Mouse (Mus musculus): Measurements from ENCODE around the gene Mroh3. TPM values are rescaled to one million over a fixed set of nuclear protein-coding genes. Genes with fewer than 3 reads are reported as not detected.

Mroh3 gene
- total RNA-seq, 2 experiments from 2014 or later: not detected

Other genes with a start within 250 kb of the Mroh3 start
- 10 to 100 TPM in 1 of 2 experiments, 1 to 10 TPM in 1; 5.7 to 11.2 TPM for gene Igfn1, start 206.5 kb downstream of the Mroh3 start, total RNA-seq (2021)
- gene Tmem9, start 204.7 kb downstream of the Mroh3 start, total RNA-seq (2021): 1 to 10 TPM; 5.8 to 7.0 TPM
- not detected for gene Ascl5, start 162.0 kb downstream of the Mroh3 start, total RNA-seq (2021)
- 100 to 1,000 TPM; 763 to 788 TPM for gene Cacna1s, start 160.1 kb downstream of the Mroh3 start, total RNA-seq (2021)
- gene Kif21b, start 81.4 kb downstream of the Mroh3 start, total RNA-seq (2021): under 1 TPM; 0.36 to 0.78 TPM
- not detected for gene Inava, start 21.4 kb upstream of the Mroh3 start, total RNA-seq (2021)
- gene Gpr25, start 48.0 kb upstream of the Mroh3 start, total RNA-seq (2021): not detected
- gene Camsap2, start 133.3 kb upstream of the Mroh3 start, total RNA-seq (2021): 10 to 100 TPM; 10.9 to 11.5 TPM
- 10 to 100 TPM; 11.8 to 13.6 TPM for gene Ddx59, start 202.4 kb upstream of the Mroh3 start, total RNA-seq (2021)